Comparison of ENCODE assay signal across 31 mouse cellular contexts in the genomic region with DNA sequence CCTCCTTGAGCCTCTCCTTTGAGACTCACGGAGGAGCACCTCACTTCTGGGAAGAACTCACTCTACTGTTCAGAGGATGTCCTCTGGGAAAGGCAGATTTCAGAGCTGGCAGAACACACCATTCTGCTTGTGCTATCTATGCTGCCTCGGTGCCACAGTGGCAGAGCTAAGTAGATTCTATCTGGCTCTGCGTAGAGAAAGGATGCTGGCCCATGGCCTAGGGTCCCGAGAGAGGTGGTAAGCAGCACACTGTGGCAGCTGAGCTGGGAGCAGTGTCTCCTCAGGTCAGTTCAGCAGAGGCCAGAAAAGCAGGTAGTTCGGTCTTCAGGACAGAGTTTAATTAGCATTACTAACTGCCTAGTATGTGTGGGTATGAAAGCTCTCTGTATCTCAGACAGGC. TPM values are rescaled to one million over a fixed set of nuclear protein-coding genes. Genes with fewer than 3 reads are reported as not detected.
DNase-seq lines count a peak whose midpoint lies in the region; ATAC-seq and TF ChIP-seq lines count a peak whose summit lies in the region.
"Had no signal": no experiment of that assay in that cellular context is flagged by ENCODE, and none has a peak within 500 bp of the region (broad histone marks: within the 10 kb centered on the region; RNA-seq: fewer than 3 reads in every experiment).

No protein-coding gene starts in this region.

- no peaks in the 10 kb centered on the region for H3K27me3 ChIP-seq in heart, embryonic 16.5 days (ENCODE audit: control insufficient read depth, insufficient read depth, low read length)
- H3K27me3 ChIP-seq in heart, postnatal 0 days (ENCODE audit: control insufficient read depth, insufficient read depth, low read length): no peaks in the 10 kb centered on the region
- no peaks in the 10 kb centered on the region for H3K27me3 ChIP-seq in forebrain, embryonic 12.5 days
- H3K27me3 ChIP-seq: forebrain, embryonic 15.5 days; intestine, embryonic 15.5 days; lung, embryonic 15.5 days; neural tube, embryonic 12.5 days; stomach, embryonic 15.5 days had no signal

- intact Hi-C loops in gastrocnemius, postnatal 14 days (cut with DNase I; ENCODE audit: low total_unique reads): no loop called here

- H3K9me3 ChIP-seq in heart, embryonic 16.5 days (replicated peaks; ENCODE audit: control insufficient read depth, low read length): no peaks in the 10 kb centered on the region
- no peaks in the 10 kb centered on the region for H3K9me3 ChIP-seq in heart, postnatal 0 days (replicated peaks; ENCODE audit: control insufficient read depth, low read length)
- H3K9me3 ChIP-seq in forebrain, embryonic 12.5 days: no peaks in the 10 kb centered on the region
- H3K9me3 ChIP-seq: forebrain, embryonic 15.5 days; hindbrain, embryonic 10.5 days; intestine, embryonic 15.5 days; lung, embryonic 15.5 days; midbrain, embryonic 10.5 days; neural tube, embryonic 12.5 days; stomach, embryonic 15.5 days had no signal

- peak; percentile 51 for DNase-seq in gastrocnemius, postnatal 25 days
- no peak for DNase-seq in gastrocnemius, postnatal 14 days
- DNase-seq in heart, adult 9 months (ENCODE audit: low spot score in 2 of 2): peak; percentile 70 to 71
- DNase-seq in heart, postnatal 4 days: no peak
- DNase-seq in heart, postnatal 0 days (ENCODE audit: low spot score): no peak
- DNase-seq in adrenal gland, postnatal 25 days: no peak
- DNase-seq: adrenal gland, postnatal 36 days; B cell, adult 2 months; cerebellum, adult 18-20 months; cerebellum, postnatal 25 days; kidney, adult 2 months; kidney, postnatal 4 days; right cerebral cortex, postnatal 14 days had no signal

- no peak overlapping the region for H3K4me3 ChIP-seq in heart, embryonic 16.5 days (ENCODE audit: low read length)
- H3K4me3 ChIP-seq in heart, postnatal 0 days (ENCODE audit: low read depth, low read length): no peak overlapping the region
- no peak overlapping the region for H3K4me3 ChIP-seq in forebrain, embryonic 12.5 days (replicated peaks)
- H3K4me3 ChIP-seq: forebrain, embryonic 15.5 days; hindbrain, embryonic 10.5 days; intestine, embryonic 15.5 days; lung, embryonic 15.5 days; midbrain, embryonic 10.5 days; neural tube, embryonic 12.5 days; stomach, embryonic 15.5 days had no signal

- H3K36me3 ChIP-seq in heart, embryonic 16.5 days (ENCODE audit: control insufficient read depth, insufficient read depth): peaks cover 6% of the 10 kb centered on the region
- peaks cover 13% of the 10 kb centered on the region for H3K36me3 ChIP-seq in heart, postnatal 0 days (replicated peaks; ENCODE audit: control insufficient read depth, insufficient read depth, low read length)
- peaks cover 14% of the 10 kb centered on the region for H3K36me3 ChIP-seq in forebrain, embryonic 12.5 days (replicated peaks)
- H3K36me3 ChIP-seq: intestine, embryonic 15.5 days; stomach, embryonic 15.5 days had no signal

- 0 out of 2 replicates have a peak overlapping the region, but pooled peaks have one; percentile 36 for H3K27ac ChIP-seq in heart, embryonic 16.5 days (ENCODE audit: low read length)
- peak overlapping the region; percentile 54 for H3K27ac ChIP-seq in heart, postnatal 0 days (ENCODE audit: low read depth)
- H3K27ac ChIP-seq in forebrain, embryonic 12.5 days: no peak overlapping the region
- H3K27ac ChIP-seq: hindbrain, embryonic 10.5 days; intestine, embryonic 15.5 days; kidney, postnatal 0 days; midbrain, embryonic 10.5 days; neural tube, embryonic 12.5 days; stomach, embryonic 15.5 days had no signal

- H3K4me2 ChIP-seq in heart, embryonic 16.5 days (ENCODE audit: low read depth, low read length): no peak overlapping the region
- H3K4me2 ChIP-seq in heart, postnatal 0 days (ENCODE audit: low read depth, low read length): no peak overlapping the region
- H3K4me2 ChIP-seq in forebrain, embryonic 12.5 days: no peak overlapping the region
- H3K4me2 ChIP-seq: forebrain, embryonic 15.5 days; intestine, embryonic 15.5 days; liver, embryonic 11.5 days; lung, embryonic 15.5 days; neural tube, embryonic 12.5 days; stomach, embryonic 15.5 days had no signal

- TF ChIP-seq EP300 in heart, postnatal 0 days (IDR thresholded peaks at IDR 0.05; ENCODE audit: low read depth): no peak

- 79% methylated on average over 5 of the region's 5 CpGs for WGBS in heart, embryonic 16.5 days
- 53% methylated on average over 5 of the region's 5 CpGs for WGBS in heart, postnatal 0 days
- 94% methylated on average over 5 of the region's 5 CpGs for WGBS in forebrain, embryonic 12.5 days

- H3K4me1 ChIP-seq in heart, embryonic 16.5 days (ENCODE audit: control insufficient read depth, insufficient read depth, low read length): peaks cover 24% of the 10 kb centered on the region
- peaks cover 35% of the 10 kb centered on the region for H3K4me1 ChIP-seq in heart, postnatal 0 days (ENCODE audit: control insufficient read depth, insufficient read depth)
- H3K4me1 ChIP-seq in forebrain, embryonic 12.5 days: peaks cover 19% of the 10 kb centered on the region

- no peak overlapping the region for H3K9ac ChIP-seq in heart, embryonic 16.5 days (ENCODE audit: low read length)
- H3K9ac ChIP-seq in heart, postnatal 0 days (replicated peaks; ENCODE audit: low read depth, low read length): no peak overlapping the region; the same call in 1 of the 2 replicates
- no peak overlapping the region for H3K9ac ChIP-seq in forebrain, embryonic 12.5 days
- H3K9ac ChIP-seq: forebrain, embryonic 15.5 days; intestine, embryonic 15.5 days; lung, embryonic 15.5 days; neural tube, embryonic 12.5 days; stomach, embryonic 15.5 days had no signal

- TF ChIP-seq CTCF in heart, postnatal 0 days (IDR thresholded peaks at IDR 0.05; ENCODE audit: low read depth): no peak

- ATAC-seq in heart, embryonic 16.5 days (replicated peaks; ENCODE audit: extremely low read depth, insufficient read depth, low FRiP score): no peak
- ATAC-seq in heart, postnatal 0 days (ENCODE audit: insufficient read depth, low read depth): no peak
- ATAC-seq in forebrain, embryonic 12.5 days (ENCODE audit: low FRiP score): no peak
- ATAC-seq: forebrain, embryonic 15.5 days; hindbrain, embryonic 16.5 days; intestine, embryonic 15.5 days; midbrain, embryonic 16.5 days had no signal

RNA-seq across cellular contexts. Expression of gene Plekhm2, which starts 16.4 kb away (rescaled TPM):
- 10 to 100 TPM; 24.3 to 32.7 TPM for total RNA-seq in gastrocnemius, postnatal 25 days (2021)
- 10 to 100 TPM; 22.2 to 27.7 TPM for total RNA-seq in gastrocnemius, postnatal 14 days (2021)
- total RNA-seq in heart, postnatal 4 days (2021): 10 to 100 TPM; 57.5 to 64.5 TPM
- 4.9 and 6.2 TPM in 2 replicates for polyA plus RNA-seq in heart, embryonic 16.5 days (2015; fragmentation: Nextera tagmentation; extraction: Ambion mirVana)
- 43.3 and 52.9 TPM in 2 replicates for total RNA-seq in heart, postnatal 0 days (2014; rRNA removed; ENCODE audit: low replicate concordance)
- 5.6 and 7.0 TPM in 2 replicates for polyA plus RNA-seq in heart, postnatal 0 days (2015; fragmentation: Nextera tagmentation; extraction: Ambion mirVana)
- 54.7 and 61.0 TPM in 2 replicates for total RNA-seq in adrenal gland, postnatal 25 days (2021)
- polyA plus RNA-seq in forebrain, embryonic 12.5 days (2016; fragmentation: Nextera tagmentation; extraction: Ambion mirVana): 5.2 and 6.6 TPM in 2 replicates

RNA-seq across cellular contexts. Expression of gene Slc25a34, which starts 24.6 kb away (rescaled TPM):
- total RNA-seq in gastrocnemius, postnatal 25 days (2021): 10 to 100 TPM; 14.7 to 14.8 TPM
- total RNA-seq in gastrocnemius, postnatal 14 days (2021): 10 to 100 TPM in 1 of 2 experiments, 1 to 10 TPM in 1; 9.0 to 17.7 TPM
- 10 to 100 TPM; 32.5 to 33.6 TPM for total RNA-seq in heart, postnatal 4 days (2021)
- 1.3 TPM in 2 replicates for polyA plus RNA-seq in heart, embryonic 16.5 days (2015; fragmentation: Nextera tagmentation; extraction: Ambion mirVana)
- total RNA-seq in heart, postnatal 0 days (2014; rRNA removed; ENCODE audit: low replicate concordance): 12.8 and 56.2 TPM in 2 replicates
- 17.9 and 20.6 TPM in 2 replicates for polyA plus RNA-seq in heart, postnatal 0 days (2015; fragmentation: Nextera tagmentation; extraction: Ambion mirVana)
- total RNA-seq in adrenal gland, postnatal 25 days (2021): 2.7 TPM in 2 replicates
- polyA plus RNA-seq in forebrain, embryonic 12.5 days (2016; fragmentation: Nextera tagmentation; extraction: Ambion mirVana): not detected in 2 replicates
- total RNA-seq: megakaryocyte progenitor cell, adult 5-6 weeks had no signal
- polyA plus RNA-seq: embryonic facial prominence, embryonic 11.5 days; limb, embryonic 11.5 days; liver, embryonic 11.5 days; neural tube, embryonic 12.5 days had no signal

RNA-seq across cellular contexts. Expression of gene Tmem82, which starts 29.8 kb away (rescaled TPM):
- total RNA-seq in gastrocnemius, postnatal 25 days (2021): 1 to 10 TPM; 1.2 to 2.3 TPM
- 1 to 10 TPM in 1 of 2 experiments, under 1 TPM in 1; 0.66 to 1.8 TPM for total RNA-seq in gastrocnemius, postnatal 14 days (2021)
- 1 to 10 TPM; 3.1 to 3.2 TPM for total RNA-seq in heart, postnatal 4 days (2021)
- polyA plus RNA-seq in heart, embryonic 16.5 days (2015; fragmentation: Nextera tagmentation; extraction: Ambion mirVana): 1.1 and 1.7 TPM in 2 replicates
- total RNA-seq in heart, postnatal 0 days (2014; rRNA removed; ENCODE audit: low replicate concordance): 0.89 and 6.1 TPM in 2 replicates
- 6.8 and 7.3 TPM in 2 replicates for polyA plus RNA-seq in heart, postnatal 0 days (2015; fragmentation: Nextera tagmentation; extraction: Ambion mirVana)
- total RNA-seq in adrenal gland, postnatal 25 days (2021): 0.64 and 2.0 TPM in 2 replicates
- polyA plus RNA-seq in forebrain, embryonic 12.5 days (2016; fragmentation: Nextera tagmentation; extraction: Ambion mirVana): 0.09 and 0.33 TPM in 2 replicates

RNA-seq across cellular contexts. Expression of gene Rsc1a1, which starts 37.1 kb away (rescaled TPM):
- total RNA-seq in gastrocnemius, postnatal 25 days (2021): 1 to 10 TPM; 1.4 to 2.3 TPM
- 1 to 10 TPM; 6.0 TPM for total RNA-seq in gastrocnemius, postnatal 14 days (2021)
- 1 to 10 TPM; 1.6 to 4.0 TPM for total RNA-seq in heart, postnatal 4 days (2021)
- 0.21 TPM in 1 of 2 replicates, not detected in the other for polyA plus RNA-seq in heart, embryonic 16.5 days (2015; fragmentation: Nextera tagmentation; extraction: Ambion mirVana)
- total RNA-seq in heart, postnatal 0 days (2014; rRNA removed; ENCODE audit: low replicate concordance): 2.1 and 11.9 TPM in 2 replicates
- polyA plus RNA-seq in heart, postnatal 0 days (2015; fragmentation: Nextera tagmentation; extraction: Ambion mirVana): not detected in 2 replicates
- 18.5 TPM in 1 of 2 replicates, not detected in the other for total RNA-seq in adrenal gland, postnatal 25 days (2021)
- polyA plus RNA-seq in forebrain, embryonic 12.5 days (2016; fragmentation: Nextera tagmentation; extraction: Ambion mirVana): 0.31 and 1.0 TPM in 2 replicates
- total RNA-seq: adrenal gland, adult 18-20 months had no signal
- polyA plus RNA-seq: forebrain, embryonic 15.5 days; hindbrain, embryonic 16.5 days; intestine, embryonic 15.5 days; kidney, postnatal 0 days; liver, embryonic 11.5 days; liver, embryonic 16.5 days; lung, embryonic 15.5 days; neural tube, embryonic 12.5 days; stomach, embryonic 15.5 days had no signal

RNA-seq across cellular contexts. Expression of gene Fblim1, which starts 42.4 kb away (rescaled TPM):
- 1 to 10 TPM; 1.5 to 4.7 TPM for total RNA-seq in gastrocnemius, postnatal 25 days (2021)
- 1 to 10 TPM; 2.5 to 3.9 TPM for total RNA-seq in gastrocnemius, postnatal 14 days (2021)
- total RNA-seq in heart, postnatal 4 days (2021): 100 to 1,000 TPM; 122 to 145 TPM
- 46.9 and 49.7 TPM in 2 replicates for polyA plus RNA-seq in heart, embryonic 16.5 days (2015; fragmentation: Nextera tagmentation; extraction: Ambion mirVana)
- 48.3 and 61.5 TPM in 2 replicates for total RNA-seq in heart, postnatal 0 days (2014; rRNA removed; ENCODE audit: low replicate concordance)
- 47.1 and 57.5 TPM in 2 replicates for polyA plus RNA-seq in heart, postnatal 0 days (2015; fragmentation: Nextera tagmentation; extraction: Ambion mirVana)
- 9.5 and 12.7 TPM in 2 replicates for total RNA-seq in adrenal gland, postnatal 25 days (2021)
- polyA plus RNA-seq in forebrain, embryonic 12.5 days (2016; fragmentation: Nextera tagmentation; extraction: Ambion mirVana): 17.3 and 19.8 TPM in 2 replicates
- total RNA-seq: megakaryocyte progenitor cell, adult 5-6 weeks had no signal

Comparison
In these comparisons a context has a peak if more than half of its experiments do, and no peak if none do; other contexts are left out.
1. DNase-seq: peak in gastrocnemius, postnatal 25 days (single experiment) and heart, adult 9 months (2 of 2); none in gastrocnemius, postnatal 14 days (single experiment), heart, postnatal 4 days (single experiment), heart, postnatal 0 days (single experiment) and adrenal gland, postnatal 25 days (single experiment).